Mouse (Mus musculus) heart, embryonic 14.5 days (tissue): ENCODE results near the gene Klhl2. TPM values are rescaled to one million over a fixed set of nuclear protein-coding genes. Genes with fewer than 3 reads are reported as not detected.

Source experiments
- ATAC-seq: fragments of 200-750 bp; cut with Nextera tagmentation; 2 replicates; pipeline ENCODE4 v1.8.0; 2017; ENCODE audit warnings: low read depth, moderate TSS enrichment; ENCODE audit not compliant: insufficient number of reproducible peaks, insufficient read depth, low FRiP score
- H3K27ac ChIP-seq, 2 experiments: fragments of 200-500 bp in 1 of 2; fragments of 300-500 bp in 1 of 2; sonication (generic) in 1 of 2; replicated peaks in 1 of 2; 2 replicates each; pipeline ENCODE4 v1.5.1; 2012 to 2014; ENCODE audit warnings: low read depth in 2 of 2, low read length in 2 of 2, control low read depth in 1 of 2, mild to moderate bottlenecking in 1 of 2, mixed read lengths in 1 of 2; ENCODE audit not compliant: control insufficient read depth in 1 of 2, insufficient read depth in 1 of 2
- H3K27me3 ChIP-seq: fragments of 300-500 bp; sonication (generic); 2 replicates; pipeline ENCODE4 v1.6.1; 2014; ENCODE audit warnings: mild to moderate bottlenecking, low read length, control low read depth; ENCODE audit not compliant: control insufficient read depth, insufficient read depth
- H3K36me3 ChIP-seq: fragments of 300-500 bp; sonication (generic); 2 replicates; pipeline ENCODE4 v1.6.1; 2014; ENCODE audit warnings: mild to moderate bottlenecking, control low read depth, low read length, mixed read lengths; ENCODE audit not compliant: control insufficient read depth, insufficient read depth
- H3K4me1 ChIP-seq, 2 experiments: fragments of 200-500 bp in 1 of 2; fragments of 300-500 bp in 1 of 2; sonication (generic) in 1 of 2; 2 replicates each; pipeline ENCODE4 v1.6.1; 2012 to 2014; ENCODE audit warnings: low read length in 2 of 2, control low read depth in 1 of 2, mixed read lengths in 1 of 2; ENCODE audit not compliant: control insufficient read depth in 2 of 2, insufficient read depth in 2 of 2
- H3K4me2 ChIP-seq: fragments of 300-500 bp; sonication (generic); 2 replicates; pipeline ENCODE4 v1.6.1; 2014; ENCODE audit warnings: mild to moderate bottlenecking, low read length
- H3K4me3 ChIP-seq, 2 experiments: fragments of 200-500 bp in 1 of 2; fragments of 300-500 bp in 1 of 2; sonication (generic) in 1 of 2; 2 replicates each; pipeline ENCODE4 v1.5.1; 2012 to 2014; ENCODE audit warnings: low read length in 2 of 2, mild to moderate bottlenecking in 2 of 2, control low read depth in 1 of 2, low read depth in 1 of 2, moderate library complexity in 1 of 2; ENCODE audit not compliant: control insufficient read depth in 1 of 2, insufficient read depth in 1 of 2
- H3K9ac ChIP-seq: fragments of 300-500 bp; sonication (generic); 2 replicates; pipeline ENCODE4 v1.6.1; 2014; ENCODE audit warnings: mild to moderate bottlenecking, low read length
- H3K9me3 ChIP-seq: fragments of 300-500 bp; sonication (generic); 2 replicates; pipeline ENCODE4 v1.6.1; 2016; ENCODE audit warnings: low read length, control low read depth; ENCODE audit not compliant: control insufficient read depth
- WGBS: fragments of 180-500 bp; shearing (Covaris S2); extraction: QIAGEN DNeasy Blood & Tissue Kit; methylation state at CpG from one replicate; pipeline ENCODE4 v1.1.7; 2014; 5-methylcytosine and 5-hydroxymethylcytosine counted together
- polyA plus RNA-seq: library from polyadenylated mRNA; unstranded; fragments of >200 nt; fragmentation: Nextera tagmentation; extraction: Ambion mirVana; gene quantifications from 2 replicates; pipeline ENCODE4 v1.2.1, GENCODE M21; 2014

The Klhl2 gene
- polyA plus RNA-seq, 1 experiment from 2014 or later, result 13.9 TPM

GRCm38 (mm10) chr8:64786801-64787200, 63.0 kb downstream of the Klhl2 start:
- Histone ChIP-seq H3K4me1 (no peaks in the 10 kb centered on the region; a peak in 1 of 4 replicates), H3K9me3 (no peaks in the 10 kb centered on the region), H3K27me3 (no peaks in the 10 kb centered on the region), H3K4me2 (no peak overlapping the region), H3K36me3 (no peaks in the 10 kb centered on the region), H3K9ac (no peak overlapping the region), H3K4me3 (no peak overlapping the region), H3K27ac (no peak overlapping the region)
- 84% methylated on average over 2 of the region's 2 CpGs for WGBS
- ATAC-seq, result no peak

DNA sequence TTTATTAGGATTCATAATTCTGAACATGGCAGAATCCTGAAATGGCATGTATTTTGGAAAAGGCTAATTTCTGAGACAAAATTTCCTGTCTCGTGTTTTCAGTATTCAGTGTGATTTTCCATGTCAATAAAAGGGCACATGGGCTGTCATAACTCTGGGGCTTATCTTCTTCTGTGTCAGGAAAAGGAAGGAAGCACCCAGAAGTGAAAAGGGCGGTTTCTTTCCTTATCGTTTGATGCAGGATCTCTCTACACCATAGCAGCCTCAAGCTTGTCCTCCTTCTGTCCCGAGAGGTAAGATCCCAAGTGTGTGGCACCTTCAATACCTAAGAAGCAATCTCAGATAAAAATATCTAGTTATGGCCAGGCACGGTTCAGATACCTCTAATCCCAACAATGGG, 65.6 kb downstream of the Klhl2 start:
- Histone ChIP-seq H3K9me3 (no peaks in the 10 kb centered on the region), H3K27ac (no peak overlapping the region), H3K36me3 (no peaks in the 10 kb centered on the region), H3K4me1 (no peaks in the 10 kb centered on the region; a peak in 1 of 4 replicates), H3K27me3 (no peaks in the 10 kb centered on the region), H3K4me2 (no peak overlapping the region), H3K9ac (no peak overlapping the region), H3K4me3 (no peak overlapping the region)
- 74% methylated on average over 5 of the region's 5 CpGs for WGBS
- ATAC-seq, result no peak

DNA sequence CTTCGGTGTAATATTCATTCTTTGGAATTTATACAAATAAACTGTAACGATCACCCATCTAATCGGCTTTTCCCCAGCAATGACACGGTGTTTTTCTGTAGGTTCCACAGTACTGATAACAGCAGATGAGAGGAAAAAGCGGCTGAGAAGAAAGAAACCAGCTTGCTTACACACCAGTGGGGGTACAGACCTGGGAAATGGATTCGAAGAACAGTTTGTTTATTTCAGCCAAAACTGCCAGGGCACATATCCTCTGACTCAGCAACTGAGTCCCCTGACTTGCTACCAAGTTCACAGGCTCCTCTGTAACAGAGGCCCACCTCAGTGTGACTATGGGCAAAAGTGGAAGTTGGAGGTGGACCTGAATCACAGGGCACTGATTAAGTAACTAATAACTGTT, 67.9 kb downstream of the Klhl2 start:
- ATAC-seq, result no peak
- Histone ChIP-seq H3K4me3 (no peak overlapping the region), H3K27ac (no peak overlapping the region), H3K4me2 (no peak overlapping the region), H3K27me3 (no peaks in the 10 kb centered on the region), H3K4me1 (no peaks in the 10 kb centered on the region), H3K36me3 (no peaks in the 10 kb centered on the region), H3K9ac (no peak overlapping the region), H3K9me3 (no peaks in the 10 kb centered on the region)
- WGBS, result 62% methylated on average over 6 of the region's 6 CpGs

- Histone ChIP-seq H3K4me1 (no peaks in the 10 kb centered on the region), H3K4me3 (no peak overlapping the region), H3K27me3 (no peaks in the 10 kb centered on the region), H3K27ac (no peak overlapping the region), H3K4me2 (no peak overlapping the region), H3K9ac (no peak overlapping the region), H3K9me3 (no peaks in the 10 kb centered on the region), H3K36me3 (no peaks in the 10 kb centered on the region)
- 68% methylated on average over 9 of the region's 9 CpGs for WGBS
- no peak for ATAC-seq
These were observed 71.9 kb downstream of the Klhl2 start for GRCm38 (mm10) chr8:64777925-64778324.

DNA sequence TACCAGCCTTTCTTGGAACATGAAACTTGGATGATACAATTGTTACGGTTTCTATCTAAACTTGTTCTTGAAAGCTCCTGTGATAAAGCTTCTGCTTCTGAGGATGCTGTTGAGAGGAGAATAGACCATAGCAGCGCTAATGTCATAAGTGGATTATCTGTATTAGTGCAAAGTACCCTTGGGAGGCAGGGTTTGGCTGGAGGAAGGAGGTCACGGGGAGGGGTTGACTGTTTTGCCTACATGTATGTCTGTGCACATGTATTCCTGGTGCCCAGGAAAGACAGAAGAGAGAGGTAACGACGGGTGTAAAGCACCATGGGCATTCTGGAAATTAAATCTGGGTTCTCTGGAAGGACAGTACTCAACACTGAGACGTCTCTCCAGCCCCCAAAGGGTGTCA, 75.7 kb downstream of the Klhl2 start:
- Histone ChIP-seq H3K4me2 (no peak overlapping the region), H3K4me3 (no peak overlapping the region), H3K36me3 (no peaks in the 10 kb centered on the region), H3K9ac (no peak overlapping the region), H3K9me3 (no peaks in the 10 kb centered on the region), H3K4me1 (no peaks in the 10 kb centered on the region), H3K27me3 (no peaks in the 10 kb centered on the region), H3K27ac (no peak overlapping the region)
- ATAC-seq, result no peak
- WGBS, result 94% methylated on average over 6 of the region's 6 CpGs

- no peak overlapping the region for H3K4me3 ChIP-seq
- no peak overlapping the region for H3K4me2 ChIP-seq
- H3K36me3 ChIP-seq, result no peaks in the 10 kb centered on the region
- no peaks in the 10 kb centered on the region for H3K4me1 ChIP-seq
- no peak overlapping the region for H3K27ac ChIP-seq
- no peaks in the 10 kb centered on the region for H3K9me3 ChIP-seq
- H3K9ac ChIP-seq, result no peak overlapping the region
- no peaks in the 10 kb centered on the region for H3K27me3 ChIP-seq
- no peak for ATAC-seq
- WGBS, result 90% methylated on average over 7 of the region's 7 CpGs
These were observed 79.0 kb downstream of the Klhl2 start for GRCm38 (mm10) chr8:64770814-64771213.

GRCm38 (mm10) chr8:64769586-64769985, 80.2 kb downstream of the Klhl2 start:
- no peak overlapping the region for H3K4me3 ChIP-seq
- H3K9me3 ChIP-seq, result no peaks in the 10 kb centered on the region
- H3K9ac ChIP-seq, result no peak overlapping the region
- H3K27ac ChIP-seq, result no peak overlapping the region
- 83% methylated on average over 7 of the region's 7 CpGs for WGBS
- no peaks in the 10 kb centered on the region for H3K4me1 ChIP-seq
- H3K27me3 ChIP-seq, result no peaks in the 10 kb centered on the region
- ATAC-seq, result no peak
- no peak overlapping the region for H3K4me2 ChIP-seq
- no peaks in the 10 kb centered on the region for H3K36me3 ChIP-seq

GRCm38 (mm10) chr8:64768645-64769044, 81.2 kb downstream of the Klhl2 start:
- Histone ChIP-seq H3K27ac (no peak overlapping the region), H3K4me1 (no peaks in the 10 kb centered on the region), H3K4me2 (no peak overlapping the region), H3K9me3 (no peaks in the 10 kb centered on the region), H3K4me3 (no peak overlapping the region), H3K36me3 (0 out of 2 replicates have a peak, but pooled peaks cover 3% of the 10 kb centered on the region), H3K27me3 (no peaks in the 10 kb centered on the region), H3K9ac (no peak overlapping the region)
- no peak for ATAC-seq
- 84% methylated on average over 7 of the region's 9 CpGs for WGBS
